Mouse (Mus musculus) forebrain, embryonic 10.5 days (tissue): ENCODE measurements around the gene Ppih. TPM values are rescaled to one million over a fixed set of nuclear protein-coding genes. Genes with fewer than 3 reads are reported as not detected.

ENCODE experiments used
- DNase-seq: peaks from one replicate; pipeline ENCODE4 v3.0.0-alpha.2; 2017; ENCODE audit warnings: low spot score; ENCODE audit errors: extremely low spot score
- H3K27ac ChIP-seq: fragments of 300-500 bp; sonication (generic); 2 replicates; pipeline ENCODE4 v1.5.1; 2016; ENCODE audit warnings: mild to moderate bottlenecking
- H3K27me3 ChIP-seq: fragments of 300-500 bp; sonication (generic); 2 replicates; pipeline ENCODE4 v1.6.1; 2016; ENCODE audit warnings: mild to moderate bottlenecking; ENCODE audit not compliant: poor library complexity, severe bottlenecking
- H3K36me3 ChIP-seq: fragments of 300-500 bp; sonication (generic); replicated peaks from 2 replicates; pipeline ENCODE4 v1.6.1; 2016; ENCODE audit warnings: mild to moderate bottlenecking, moderate library complexity
- H3K4me1 ChIP-seq: fragments of 300-500 bp; sonication (generic); 2 replicates; pipeline ENCODE4 v1.6.1; 2016
- H3K4me3 ChIP-seq: fragments of 300-500 bp; sonication (generic); 2 replicates; pipeline ENCODE4 v1.5.1; 2016; ENCODE audit warnings: mild to moderate bottlenecking, moderate library complexity
- H3K9me3 ChIP-seq: fragments of 300-500 bp; sonication (generic); 2 replicates; pipeline ENCODE4 v1.6.1; 2016; ENCODE audit warnings: mild to moderate bottlenecking, moderate library complexity
- WGBS: fragments of 180-500 bp; shearing (Covaris S2); methylation state at CpG from one replicate; pipeline ENCODE4 v1.1.7; 2016; 5-methylcytosine and 5-hydroxymethylcytosine counted together
- polyA plus RNA-seq: library from polyadenylated mRNA; unstranded; fragments of >200 nt; fragmentation: Nextera tagmentation; extraction: Ambion mirVana; gene quantifications from 2 replicates; pipeline ENCODE4 v1.2.1, GENCODE M21; 2016

Gene Ppih
- polyA plus RNA-seq, 1 experiment from 2014 or later: 159 TPM

DNA sequence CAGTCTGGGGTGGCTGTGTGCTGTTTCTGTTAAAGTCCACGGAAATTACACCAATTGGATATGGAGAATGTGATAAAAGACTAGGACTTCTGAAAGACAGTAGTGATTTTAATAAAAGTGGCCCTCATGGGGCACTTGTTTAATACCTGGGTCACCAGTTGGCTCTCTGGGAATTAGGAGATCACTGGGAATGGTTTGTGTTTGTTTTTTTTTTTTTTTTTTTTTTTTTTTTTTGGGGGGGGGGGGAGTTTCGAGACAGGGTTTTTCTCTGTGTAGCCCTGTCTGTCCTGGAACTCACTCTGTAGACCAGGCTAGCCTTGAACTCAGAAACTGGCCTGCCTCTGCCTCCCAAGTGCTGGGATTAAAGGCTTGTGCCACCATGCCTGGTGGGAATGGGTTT, 44.6 kb downstream of the Ppih start:
- peaks cover 99% of the 10 kb centered on the region for H3K36me3 ChIP-seq
- no peak for DNase-seq
- WGBS: 76% methylated on average over 2 of the region's 2 CpGs

DNA sequence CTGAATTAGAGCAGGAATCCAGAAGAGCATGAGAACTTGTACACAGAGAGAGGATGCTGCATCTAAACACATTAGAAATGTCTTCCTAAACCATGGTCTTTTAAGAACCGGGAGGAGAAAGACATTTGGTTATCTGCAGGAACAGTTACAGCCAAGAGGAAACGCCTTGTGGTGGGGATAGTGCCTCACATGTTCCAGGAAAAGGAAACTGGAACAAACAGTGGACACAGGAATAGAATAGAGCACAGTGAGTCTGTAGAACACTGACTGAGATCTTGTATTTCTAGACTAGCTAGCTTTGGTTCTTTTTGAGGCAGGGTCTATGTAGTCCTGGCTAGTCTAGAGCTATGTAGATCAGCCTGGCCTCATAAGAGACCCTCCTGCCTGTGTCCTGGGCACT, 45.1 kb downstream of the Ppih start:
- Histone ChIP-seq H3K4me1 (no peaks in the 10 kb centered on the region), H3K4me3 (no peak overlapping the region), H3K36me3 (peaks cover 99% of the 10 kb centered on the region), H3K9me3 (no peaks in the 10 kb centered on the region), H3K27me3 (no peaks in the 10 kb centered on the region), H3K27ac (no peak overlapping the region)
- no peak for DNase-seq
- 83% methylated on average over 2 of the region's 2 CpGs for WGBS

More for the DNA sequence above, 44.6 kb downstream of the Ppih start:
- H3K4me1 ChIP-seq: no peaks in the 10 kb centered on the region
- no peak overlapping the region for H3K27ac ChIP-seq
- H3K4me3 ChIP-seq: no peak overlapping the region
- no peaks in the 10 kb centered on the region for H3K27me3 ChIP-seq
- no peaks in the 10 kb centered on the region for H3K9me3 ChIP-seq

GRCm38 (mm10) chr4:119274627-119275026, 45.7 kb downstream of the Ppih start:
- H3K27me3 ChIP-seq: no peaks in the 10 kb centered on the region

DNA sequence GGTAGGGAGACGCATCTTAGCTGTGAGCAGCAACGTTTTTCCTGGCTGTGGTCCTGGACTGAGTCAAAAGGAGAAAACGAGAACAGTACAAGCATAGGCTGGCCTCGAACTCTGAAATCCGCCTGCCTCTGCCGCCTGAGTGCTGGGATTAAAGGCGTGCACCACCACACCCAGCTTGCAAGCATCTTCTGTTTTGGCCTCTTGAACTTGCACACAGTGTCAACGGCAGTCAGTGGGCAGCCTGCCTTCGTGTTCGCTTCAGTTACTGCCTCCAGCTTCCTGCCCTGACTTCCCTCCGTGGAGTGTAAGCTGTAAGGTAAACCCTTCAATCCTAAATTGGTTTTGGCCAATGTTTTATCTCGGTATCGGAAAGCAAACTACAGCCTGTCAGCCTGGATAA, 53.7 kb downstream of the Ppih start:
- no peak for DNase-seq
- no peak overlapping the region for H3K4me3 ChIP-seq
- H3K4me1 ChIP-seq: no peaks in the 10 kb centered on the region
- H3K9me3 ChIP-seq: no peaks in the 10 kb centered on the region
- 81% methylated on average over 13 of the region's 13 CpGs for WGBS
- H3K36me3 ChIP-seq: peaks cover 33% of the 10 kb centered on the region
- H3K27me3 ChIP-seq: no peaks in the 10 kb centered on the region
- H3K27ac ChIP-seq: no peak overlapping the region

More at GRCm38 (mm10) chr4:119274627-119275026, 45.7 kb downstream of the Ppih start:
- no peaks in the 10 kb centered on the region for H3K4me1 ChIP-seq
- 89% methylated on average over 1 of the region's 1 CpGs for WGBS
- H3K9me3 ChIP-seq: no peaks in the 10 kb centered on the region
- no peak overlapping the region for H3K4me3 ChIP-seq
- no peak for DNase-seq
- H3K36me3 ChIP-seq: peaks cover 99% of the 10 kb centered on the region
- no peak overlapping the region for H3K27ac ChIP-seq

DNA sequence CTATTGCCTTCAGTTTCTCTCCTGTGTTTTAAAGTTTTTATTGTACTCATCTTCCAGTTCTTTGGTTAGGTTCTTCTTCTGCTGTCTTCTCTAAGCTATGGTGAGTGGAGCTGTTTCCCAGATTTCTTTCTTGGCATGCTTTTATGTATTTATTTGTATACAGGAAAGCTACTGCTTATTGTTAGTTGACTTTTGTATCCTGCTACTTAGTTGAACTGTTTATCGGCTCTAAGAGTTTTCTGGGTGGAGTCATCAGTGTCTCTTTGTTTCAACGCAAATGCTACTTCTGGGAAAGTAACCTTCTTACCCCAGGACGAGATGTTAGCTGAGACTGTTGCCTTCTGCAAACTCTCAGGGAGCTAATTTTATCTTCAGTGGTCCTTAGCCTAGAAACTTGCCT, 56.9 kb downstream of the Ppih start:
- Histone ChIP-seq H3K27me3 (no peaks in the 10 kb centered on the region), H3K4me3 (no peak overlapping the region), H3K9me3 (no peaks in the 10 kb centered on the region), H3K4me1 (peaks cover 7% of the 10 kb centered on the region), H3K27ac (no peak overlapping the region), H3K36me3 (0 out of 2 replicates have a peak, but pooled peaks cover 6% of the 10 kb centered on the region)
- DNase-seq: no peak
- WGBS: 82% methylated on average over 3 of the region's 3 CpGs

DNA sequence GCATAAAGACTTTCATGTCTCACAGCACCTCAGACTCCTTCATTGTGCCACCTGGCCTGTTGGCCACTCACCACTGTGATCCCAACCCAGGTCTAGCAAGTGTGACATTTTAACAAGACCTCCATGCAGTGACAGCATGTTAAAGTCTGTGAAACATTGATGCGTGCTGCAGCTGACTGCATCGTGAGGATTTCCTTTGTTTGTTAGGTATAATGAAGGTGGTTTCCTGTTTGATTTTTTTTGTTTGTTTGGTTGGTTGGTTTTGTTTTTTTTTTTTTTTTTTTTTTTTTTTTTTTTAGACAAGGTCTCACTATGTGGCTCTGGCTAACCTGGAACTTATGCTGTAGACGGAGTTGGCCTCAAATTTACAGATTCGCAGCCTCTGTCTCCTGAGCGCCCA, 57.9 kb downstream of the Ppih start:
- Histone ChIP-seq H3K4me3 (no peak overlapping the region), H3K27me3 (no peaks in the 10 kb centered on the region), H3K27ac (no peak overlapping the region), H3K4me1 (peaks cover 10% of the 10 kb centered on the region), H3K9me3 (no peaks in the 10 kb centered on the region), H3K36me3 (no peaks in the 10 kb centered on the region)
- 91% methylated on average over 5 of the region's 5 CpGs for WGBS
- no peak for DNase-seq

DNA sequence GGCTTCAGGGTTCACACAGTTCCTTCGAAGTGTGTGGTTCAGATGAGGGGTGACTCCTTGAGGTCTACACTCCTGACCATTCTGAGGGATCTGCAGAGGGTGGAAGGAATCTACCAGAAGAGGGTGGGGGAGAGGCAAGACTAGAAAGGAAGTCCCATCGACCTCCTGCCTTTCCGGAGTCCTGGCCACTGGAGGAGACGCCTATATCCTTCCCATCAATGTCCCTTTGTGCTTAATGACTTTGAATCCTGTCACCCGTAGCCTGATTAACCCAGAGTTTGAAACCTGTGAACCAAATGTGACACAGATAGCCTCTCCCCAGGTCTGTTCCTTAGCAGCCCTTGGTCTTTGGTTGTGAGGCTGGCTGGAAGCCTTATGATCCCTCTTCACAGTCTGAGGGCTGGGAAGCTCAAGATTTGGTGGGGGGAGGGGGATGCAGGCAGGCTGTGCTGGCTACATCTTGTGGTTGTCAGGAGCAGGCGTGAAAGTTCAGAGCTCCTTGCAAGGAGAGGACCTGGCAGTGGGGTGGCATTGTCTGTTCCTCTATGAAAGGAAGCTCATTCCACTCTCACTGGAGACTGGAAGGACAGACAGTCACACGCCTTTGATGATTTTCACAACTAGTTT, 59.1 kb downstream of the Ppih start:
- no peak for DNase-seq
- Histone ChIP-seq H3K4me3 (no peak overlapping the region), H3K36me3 (no peaks in the 10 kb centered on the region), H3K27ac (no peak overlapping the region; the same call in 1 of the 2 replicates), H3K4me1 (peaks cover 19% of the 10 kb centered on the region), H3K27me3 (no peaks in the 10 kb centered on the region), H3K9me3 (no peaks in the 10 kb centered on the region)
- WGBS: 61% methylated on average over 7 of the region's 7 CpGs

- DNase-seq: no peak
- peaks cover 33% of the 10 kb centered on the region for H3K4me1 ChIP-seq
- no peak overlapping the region for H3K4me3 ChIP-seq
- no peaks in the 10 kb centered on the region for H3K27me3 ChIP-seq
- H3K27ac ChIP-seq: no peak overlapping the region
- WGBS: 85% methylated on average over 15 of the region's 15 CpGs
- H3K9me3 ChIP-seq: no peaks in the 10 kb centered on the region
- no peaks in the 10 kb centered on the region for H3K36me3 ChIP-seq
These were observed 60.7 kb downstream of the Ppih start for GRCm38 (mm10) chr4:119259344-119260254.

DNA sequence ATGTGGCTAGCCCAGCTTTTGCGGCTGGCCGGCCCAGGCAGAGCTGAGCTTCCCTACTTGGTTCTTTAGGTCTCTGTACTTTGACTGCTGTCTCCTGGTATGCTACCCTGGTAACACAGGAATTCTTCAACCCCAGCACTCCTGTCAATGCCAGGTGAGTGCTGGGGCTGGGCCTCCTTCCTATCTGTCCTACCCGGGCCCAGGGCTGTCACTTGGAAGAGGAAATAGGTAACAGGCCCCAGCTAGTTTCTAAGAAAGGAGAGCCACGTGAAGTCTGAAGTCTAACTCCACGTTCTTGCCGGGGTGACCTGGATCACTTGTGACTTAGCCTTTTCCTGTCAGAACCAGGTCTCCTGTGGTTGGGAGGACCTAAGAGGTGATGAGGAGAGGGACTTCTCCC, 63.3 kb downstream of the Ppih start:
- peaks cover 45% of the 10 kb centered on the region for H3K4me1 ChIP-seq
- H3K27me3 ChIP-seq: no peaks in the 10 kb centered on the region
- WGBS: 83% methylated on average over 6 of the region's 6 CpGs
- H3K9me3 ChIP-seq: no peaks in the 10 kb centered on the region
- no peaks in the 10 kb centered on the region for H3K36me3 ChIP-seq
- no peak overlapping the region for H3K4me3 ChIP-seq
- no peak for DNase-seq
- no peak overlapping the region for H3K27ac ChIP-seq

DNA sequence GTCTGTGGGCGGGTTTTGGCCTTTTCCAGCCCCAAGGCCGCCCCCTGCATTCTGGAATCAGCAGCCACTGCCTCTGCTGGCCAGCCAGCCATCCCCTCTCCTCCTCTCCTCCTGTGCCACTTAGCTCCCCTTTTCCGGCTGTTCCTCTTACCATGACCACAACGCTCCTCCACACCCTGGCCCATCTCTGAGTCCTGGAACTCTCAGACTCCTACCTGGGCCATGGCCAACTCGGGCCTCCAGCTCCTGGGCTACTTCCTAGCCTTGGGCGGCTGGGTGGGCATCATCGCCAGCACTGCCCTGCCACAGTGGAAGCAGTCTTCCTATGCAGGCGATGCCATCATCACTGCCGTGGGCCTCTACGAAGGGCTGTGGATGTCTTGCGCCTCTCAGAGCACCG, 65.0 kb downstream of the Ppih start, which contains the start of gene Cldn19:
Gene Cldn19 (plus strand): TSS at position 64 of the 400 bp plus-strand sequence.
- H3K4me1 ChIP-seq: peaks cover 38% of the 10 kb centered on the region
- no peak within 1 kb of the TSS for H3K4me3 ChIP-seq
- peak within 1 kb of the TSS; percentile 79 for H3K27ac ChIP-seq
- DNase-seq: no peak
- no peaks in the 10 kb centered on the region for H3K36me3 ChIP-seq
- H3K27me3 ChIP-seq: no peaks in the 10 kb centered on the region
- WGBS: 66% methylated on average over 12 of the region's 12 CpGs
- H3K9me3 ChIP-seq: no peaks in the 10 kb centered on the region

DNA sequence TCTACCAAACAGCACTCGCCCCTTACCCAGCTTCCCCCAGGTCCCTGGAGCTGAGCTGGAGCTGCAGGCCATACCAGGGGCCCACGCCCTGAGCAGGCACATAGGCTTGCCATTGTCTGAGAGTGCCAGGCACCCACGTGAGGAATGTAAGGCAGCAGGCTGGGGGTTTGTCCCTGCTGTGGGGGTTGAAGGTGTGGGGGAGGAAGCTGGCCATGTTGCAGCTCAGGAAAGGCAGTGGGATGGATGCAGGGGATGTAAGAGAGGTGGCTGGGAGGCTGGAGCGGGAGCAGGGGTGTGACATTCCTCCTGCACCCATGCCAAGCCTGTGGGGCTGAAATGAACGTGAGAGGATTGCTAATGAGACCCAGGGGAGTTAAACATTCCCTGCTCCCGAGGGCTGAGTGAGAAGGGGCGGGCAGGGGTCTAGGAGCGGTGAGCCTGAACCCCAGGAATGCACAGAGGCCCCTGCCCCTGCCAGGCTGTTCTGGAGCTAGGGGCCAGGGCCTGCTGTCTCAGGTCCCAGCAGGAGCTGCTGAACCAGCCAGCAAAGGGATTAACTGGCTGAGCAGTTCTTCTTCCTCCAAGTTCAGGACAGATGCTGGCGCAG, 66.2 kb downstream of the Ppih start:
- Histone ChIP-seq H3K36me3 (no peaks in the 10 kb centered on the region), H3K27ac (peak overlapping the region; percentile 79), H3K9me3 (no peaks in the 10 kb centered on the region), H3K4me1 (peaks cover 38% of the 10 kb centered on the region), H3K27me3 (no peaks in the 10 kb centered on the region), H3K4me3 (0 out of 2 replicates have a peak overlapping the region, but pooled peaks have one; percentile 9)
- DNase-seq: no peak
- whole genome bisulfite sequencing: 26% methylated on average over 9 of the region's 9 CpGs

- no peaks in the 10 kb centered on the region for H3K27me3 ChIP-seq
- peaks cover 10% of the 10 kb centered on the region for H3K36me3 ChIP-seq
- DNase-seq: no peak
- peaks cover 44% of the 10 kb centered on the region for H3K4me1 ChIP-seq
- WGBS: 83% methylated on average over 7 of the region's 7 CpGs
- no peak overlapping the region for H3K27ac ChIP-seq
- H3K9me3 ChIP-seq: no peaks in the 10 kb centered on the region
- H3K4me3 ChIP-seq: no peak overlapping the region
These were observed 68.1 kb downstream of the Ppih start for GRCm38 (mm10) chr4:119252025-119252808.
